Mouse (Mus musculus): ENCODE results near the gene Fcrlb.

GRCm38 (mm10) chr1:170871961-170872360, 40.8 kb downstream of the Fcrlb start:
- TF ChIP-seq CTCF (IDR thresholded peaks at IDR 0.05; ENCODE audit: control insufficient read depth, insufficient read depth, insufficient read length) (no peak), MYOD1 (IDR thresholded peaks at IDR 0.05; ENCODE audit: control insufficient read depth, insufficient read length, low read depth) (no peak)

Measured in C2C12 (cell line).